Mouse (Mus musculus) stomach, postnatal 0 days (tissue): ENCODE measurements around the gene Zfp882.

Experiments
- CTCF ChIP-seq: IDR thresholded peaks from 2 replicates; pipeline ENCODE4 v1.5.1; 2016; ENCODE audit warnings: antibody characterized with exemption, low read depth, mild to moderate bottlenecking, moderate library complexity
- EP300 ChIP-seq: optimal IDR thresholded peaks from 2 replicates; pipeline ENCODE3; 2016; ENCODE audit warnings: antibody characterized with exemption

- TF ChIP-seq CTCF (no peak), EP300 (no peak)
These were observed 32.1 kb downstream of the Zfp882 start for GRCm38 (mm10) chr8:71940293-71941208.
